Mouse (Mus musculus) CH12.LX (cell line): ENCODE data around the gene Fam227b. TPM values are rescaled to one million over a fixed set of nuclear protein-coding genes. Genes with fewer than 3 reads are reported as not detected.

ENCODE experiments used
- DNase-seq: peaks from one replicate; pipeline ENCODE4 v3.0.0-alpha.2; 2013; ENCODE audit errors: extremely low read depth
- H3K27ac ChIP-seq: 2 replicates; pipeline ENCODE4 v1.5.1; 2012; ENCODE audit warnings: low read depth, mild to moderate bottlenecking, control low read depth, moderate library complexity; ENCODE audit not compliant: insufficient read depth
- H3K27me3 ChIP-seq: replicated peaks from 2 replicates; pipeline ENCODE3; 2012; ENCODE audit warnings: inconsistent platforms
- H3K36me3 ChIP-seq, 2 experiments: replicated peaks in 1 of 2; 2 replicates each; pipeline versions ENCODE3 to v1.6.1; 2012; ENCODE audit warnings: inconsistent platforms in 1 of 2, low read length in 1 of 2, mild to moderate bottlenecking in 1 of 2, mixed read lengths in 1 of 2, moderate library complexity in 1 of 2; ENCODE audit not compliant: control insufficient read depth in 1 of 2, insufficient read depth in 1 of 2
- H3K4me1 ChIP-seq, 2 experiments: 2 replicates each; pipeline ENCODE4 v1.6.1; 2012; ENCODE audit warnings: inconsistent platforms in 1 of 2, moderate library complexity in 1 of 2; ENCODE audit not compliant: insufficient read depth in 2 of 2, control insufficient read depth in 1 of 2
- H3K4me2 ChIP-seq: 2 replicates; pipeline ENCODE4 v1.6.1; 2012; ENCODE audit warnings: low read depth, mild to moderate bottlenecking, control low read depth; ENCODE audit not compliant: poor library complexity, insufficient read depth, severe bottlenecking
- H3K4me3 ChIP-seq, 3 experiments: fragments of 150-350 bp in 1 of 3; sonication (generic) in 1 of 3; replicated peaks in 1 of 3; 2 replicates each; pipeline versions ENCODE3 to v1.5.1; 2011 to 2012; ENCODE audit warnings: low read depth in 2 of 3, low read length in 2 of 3, mild to moderate bottlenecking in 2 of 3, moderate library complexity in 2 of 3, control low read depth in 1 of 3, improper control_type of control experiment in 1 of 3, inconsistent platforms in 1 of 3, mixed read lengths in 1 of 3; ENCODE audit not compliant: poor library complexity in 1 of 3
- H3K79me2 ChIP-seq: replicated peaks from 2 replicates; pipeline ENCODE4 v1.6.1; 2012; ENCODE audit warnings: mild to moderate bottlenecking, moderate library complexity; ENCODE audit not compliant: control insufficient read depth, poor library complexity, insufficient read depth, severe bottlenecking; ENCODE audit errors: extremely low read depth
- H3K9ac ChIP-seq: 2 replicates; pipeline ENCODE4 v1.6.1; 2012; ENCODE audit warnings: low read depth, mild to moderate bottlenecking, control low read depth, moderate library complexity; ENCODE audit not compliant: insufficient read depth
- H3K9me3 ChIP-seq: replicated peaks from 2 replicates; pipeline ENCODE3; 2012; ENCODE audit warnings: low read length, inconsistent platforms, mixed read lengths
- E2F4 ChIP-seq: IDR thresholded peaks from 2 replicates; pipeline ENCODE4 v1.6.1; 2011; ENCODE audit warnings: low read depth, low read length, improper control_type of control experiment; ENCODE audit not compliant: insufficient replicate concordance
- ELF1 ChIP-seq: IDR thresholded peaks from 2 replicates; pipeline ENCODE4 v1.6.1; 2014; ENCODE audit warnings: low read depth, mild to moderate bottlenecking, inconsistent platforms, low read length, improper control_type of control experiment
- EP300 ChIP-seq: IDR thresholded peaks from 2 replicates; pipeline ENCODE4 v1.6.1; 2011; ENCODE audit warnings: low read length, improper control_type of control experiment
- GABPA ChIP-seq: IDR thresholded peaks from 2 replicates; pipeline ENCODE4 v1.6.1; 2012; ENCODE audit warnings: low read depth, low read length, improper control_type of control experiment, inconsistent platforms; ENCODE audit not compliant: insufficient replicate concordance
- IRF4 ChIP-seq: IDR thresholded peaks from 2 replicates; pipeline ENCODE4 v1.6.1; 2014; ENCODE audit warnings: low read depth, mild to moderate bottlenecking, inconsistent platforms, low read length, improper control_type of control experiment
- JUN ChIP-seq: IDR thresholded peaks from 2 replicates; pipeline ENCODE4 v1.6.1; 2011; ENCODE audit warnings: low read depth, mild to moderate bottlenecking, low read length, improper control_type of control experiment, moderate library complexity; ENCODE audit not compliant: insufficient read depth
- KAT2A ChIP-seq: IDR thresholded peaks from 2 replicates; pipeline ENCODE4 v1.6.1; 2012; ENCODE audit warnings: low read length, improper control_type of control experiment, inconsistent platforms; ENCODE audit not compliant: insufficient replicate concordance
- MAFK ChIP-seq: IDR thresholded peaks from 2 replicates; pipeline ENCODE4 v1.6.1; 2011; ENCODE audit warnings: low read length, improper control_type of control experiment; ENCODE audit not compliant: insufficient replicate concordance
- MAX ChIP-seq: IDR thresholded peaks from 2 replicates; pipeline ENCODE4 v1.6.1; 2011; ENCODE audit warnings: low read length, improper control_type of control experiment
- MAZ ChIP-seq: IDR thresholded peaks from 2 replicates; pipeline ENCODE4 v1.6.1; 2012; ENCODE audit warnings: low read depth, mild to moderate bottlenecking, inconsistent platforms, low read length, improper control_type of control experiment, moderate library complexity
- MYC ChIP-seq: IDR thresholded peaks from 2 replicates; pipeline ENCODE4 v1.6.1; 2011; ENCODE audit warnings: low read depth, mild to moderate bottlenecking, improper control_type of control experiment, low read length
- NRF1 ChIP-seq: IDR thresholded peaks from 2 replicates; pipeline ENCODE4 v1.6.1; 2014; ENCODE audit warnings: low read depth, mild to moderate bottlenecking, inconsistent platforms, low read length, improper control_type of control experiment, moderate library complexity
- POLR2A ChIP-seq: IDR thresholded peaks from 2 replicates; pipeline ENCODE4 v1.6.1; 2011; ENCODE audit warnings: low read depth, mild to moderate bottlenecking, improper control_type of control experiment, low read length
- POLR2AphosphoS2 ChIP-seq: IDR thresholded peaks from 2 replicates; pipeline ENCODE4 v1.6.1; 2011; ENCODE audit warnings: low read depth, low read length, improper control_type of control experiment
- RAD21 ChIP-seq: IDR thresholded peaks from 2 replicates; pipeline ENCODE4 v1.6.1; 2011; ENCODE audit warnings: low read depth, mild to moderate bottlenecking, low read length, improper control_type of control experiment, moderate library complexity
- SMC3 ChIP-seq: IDR thresholded peaks from 2 replicates; pipeline ENCODE4 v1.6.1; 2011; ENCODE audit warnings: low read depth, low read length, improper control_type of control experiment
- TCF12 ChIP-seq: IDR thresholded peaks from 2 replicates; pipeline ENCODE4 v1.6.1; 2014; ENCODE audit warnings: low read depth, mild to moderate bottlenecking, inconsistent platforms, low read length, improper control_type of control experiment
- UBTF ChIP-seq: IDR thresholded peaks from 2 replicates; pipeline ENCODE4 v1.6.1; 2012; ENCODE audit warnings: low read depth, mild to moderate bottlenecking, inconsistent platforms, low read length, improper control_type of control experiment, moderate library complexity
- USF1 ChIP-seq: IDR thresholded peaks from 2 replicates; pipeline ENCODE4 v1.6.1; 2014; ENCODE audit warnings: low read depth, mild to moderate bottlenecking, inconsistent platforms, low read length, improper control_type of control experiment
- dilution Hi-C: fragments of 300-500 bp; cut with MboI; formaldehyde crosslinking; loops from 2 replicates; pipeline ENCODE4 v1.14.3; 2020; ENCODE audit warnings: low sequenced_read_pairs; ENCODE audit not compliant: extremely low pct_unique_long_range_greater_than_20kb, extremely low pct_ligation_motif_present
- in situ Hi-C: fragments of 300-500 bp; cut with MboI; formaldehyde crosslinking; loops from 3 replicates; pipeline ENCODE4 v1.14.3; 2019; ENCODE audit warnings: low sequenced_read_pairs, low pct_ligation_motif_present, low pct_unique_long_range_greater_than_20kb, mixed read lengths
- polyA plus RNA-seq: library from polyadenylated mRNA; unstranded; fragments of >175 nt; gene quantifications from 2 replicates; pipeline ENCODE4 v1.2.1, GENCODE M21; 2012; ENCODE audit warnings: low read depth; ENCODE audit not compliant: insufficient read length
- total RNA-seq, 2 experiments: library from RNA; depleted of rRNA; stranded (reverse); fragments of 300-350 nt in 1 of 2; fragments of >200 nt in 1 of 2; gene quantifications; 2 replicates each; pipeline ENCODE4 v1.2.3; 2012 to 2014

Gene Fam227b
- total and polyA plus RNA-seq, 3 experiments, result not detected

DNA sequence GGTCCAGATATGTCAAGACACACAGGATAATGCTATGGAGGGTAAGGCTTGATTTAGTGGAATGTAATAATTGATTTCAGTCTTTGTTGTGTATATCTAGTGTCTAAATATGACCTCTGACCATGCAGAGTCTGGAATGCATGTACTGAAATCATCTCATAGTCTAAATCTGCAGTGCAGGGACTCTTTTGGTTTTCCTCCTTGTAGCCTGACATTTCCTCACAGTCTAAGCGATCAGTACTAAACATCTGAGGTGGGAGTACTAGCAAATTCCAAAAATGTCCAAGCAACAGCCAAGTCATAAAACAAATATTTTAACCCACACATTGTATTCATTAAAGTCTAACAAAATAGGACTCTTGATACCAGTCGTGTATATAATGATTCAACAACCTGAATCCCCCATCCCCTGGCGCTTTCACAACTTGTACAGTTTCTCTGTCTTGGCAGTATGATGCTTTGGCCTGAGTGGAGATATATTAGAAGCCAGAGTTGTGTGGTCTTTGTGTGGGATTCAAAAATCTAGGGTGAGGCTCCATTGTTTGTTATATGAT, 86.4 kb downstream of the Fam227b start:
- dilution Hi-C loops (no loop called here), in situ Hi-C loops (no loop called here)
- H3K9ac ChIP-seq, result no peak overlapping the region
- H3K27me3 ChIP-seq, result no peaks in the 10 kb centered on the region
- no peaks in the 10 kb centered on the region for H3K79me2 ChIP-seq
- H3K4me3 ChIP-seq, result no peak overlapping the region
- no peak for TF ChIP-seq MAFK
- H3K4me2 ChIP-seq, result no peak overlapping the region
- no peaks in the 10 kb centered on the region for H3K9me3 ChIP-seq
- DNase-seq, result no peak
- H3K4me1 ChIP-seq, result peaks cover 3 to 15% of the 10 kb centered on the region in 2 experiments; a peak in 3 of 4 replicates
- no peak overlapping the region for H3K27ac ChIP-seq
- H3K36me3 ChIP-seq, result no peaks in the 10 kb centered on the region

DNA sequence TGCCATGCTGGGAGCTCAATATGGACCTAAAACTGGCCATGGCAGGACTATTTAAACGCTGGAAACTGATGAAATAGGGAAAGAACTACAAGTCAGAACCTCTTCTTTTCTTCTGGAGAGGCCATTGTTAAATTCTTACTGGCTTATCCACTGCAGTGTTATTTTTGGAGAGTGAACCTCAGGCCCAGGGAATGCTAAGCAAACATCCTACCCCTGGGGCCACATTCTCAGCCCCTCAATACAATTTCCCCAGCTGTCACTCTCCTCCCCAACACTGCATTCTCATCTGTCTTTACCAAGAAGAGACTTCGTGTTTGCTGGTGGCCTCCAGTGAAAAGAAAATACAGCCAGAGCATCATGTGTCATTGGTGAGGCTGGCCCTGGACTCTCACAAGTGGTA, 87.0 kb downstream of the Fam227b start:
- H3K9ac ChIP-seq, result no peak overlapping the region
- in situ Hi-C loops, result no loop called here
- no peak for TF ChIP-seq UBTF
- TF ChIP-seq USF1, result no peak
- no peak for TF ChIP-seq JUN
- TF ChIP-seq TCF12, result no peak
- no peak for TF ChIP-seq ELF1
- TF ChIP-seq IRF4, result no peak
- no peak for TF ChIP-seq POLR2A
- no peak for TF ChIP-seq KAT2A
- no peak for TF ChIP-seq MAX
- TF ChIP-seq MYC, result no peak
- no peak for TF ChIP-seq MAZ
- TF ChIP-seq SMC3, result no peak
- no peak for TF ChIP-seq E2F4
- no peak for TF ChIP-seq EP300
- TF ChIP-seq POLR2AphosphoS2, result no peak
- TF ChIP-seq NRF1, result no peak
- TF ChIP-seq RAD21, result no peak
- TF ChIP-seq GABPA, result no peak
- TF ChIP-seq, all 38 proteins: peak for 0
- H3K4me2 ChIP-seq, result no peak overlapping the region
- no peak for DNase-seq
- peaks cover 3 to 10% of the 10 kb centered on the region in 2 experiments; a peak in 3 of 4 replicates for H3K4me1 ChIP-seq
- H3K36me3 ChIP-seq, result no peaks in the 10 kb centered on the region
- dilution Hi-C loops, result no loop called here
- H3K4me3 ChIP-seq, result no peak overlapping the region
- H3K79me2 ChIP-seq, result no peaks in the 10 kb centered on the region
- H3K27me3 ChIP-seq, result no peaks in the 10 kb centered on the region
- H3K9me3 ChIP-seq, result no peaks in the 10 kb centered on the region
- H3K27ac ChIP-seq, result no peak overlapping the region
